Mouse (Mus musculus) embryo, embryonic 11 days (tissue): Measurements from ENCODE around the gene R3hcc1l.

Source experiments
- DNase-seq: peaks from one replicate; pipeline ENCODE4 v3.0.0-alpha.2; 2015

The R3hcc1l gene

DNA sequence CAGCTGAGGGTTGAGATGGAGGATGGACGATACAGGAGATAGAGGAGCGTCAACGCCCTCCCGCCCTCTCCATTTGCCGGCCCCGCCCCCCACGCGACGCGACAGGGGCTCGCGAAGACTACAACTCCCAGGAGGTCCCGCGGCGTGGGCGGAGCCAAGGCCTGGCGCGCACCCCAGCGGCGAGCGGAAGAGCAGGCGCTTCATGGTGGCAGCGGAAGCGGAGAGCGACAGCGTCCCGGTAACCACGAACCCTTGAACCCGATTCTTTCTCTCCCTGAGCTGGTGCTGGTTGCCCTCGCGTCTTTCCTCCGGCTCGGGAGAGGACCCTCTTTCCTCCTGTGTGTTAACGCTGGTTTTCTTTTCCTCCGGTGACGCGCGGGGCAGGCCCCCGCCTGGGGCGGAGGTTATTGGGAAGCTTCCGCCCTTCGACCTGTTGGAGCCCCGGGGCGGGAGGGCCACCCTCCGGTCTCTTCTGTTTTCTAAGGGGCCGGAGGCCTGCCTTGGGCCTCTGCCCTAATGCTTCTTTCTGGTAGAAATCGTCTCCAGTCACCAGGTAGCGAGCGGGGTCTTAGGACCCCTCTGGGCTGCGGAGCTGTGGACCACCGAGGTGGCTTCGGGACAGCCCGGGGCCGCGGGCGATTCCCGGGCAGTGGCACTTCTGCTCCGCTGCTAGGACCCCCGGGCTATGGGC lies at the start of gene R3hcc1l:
Gene R3hcc1l (plus strand): TSS at position 140 of the 691 bp plus-strand sequence.
- peak; percentile 97 for DNase-seq

DNA sequence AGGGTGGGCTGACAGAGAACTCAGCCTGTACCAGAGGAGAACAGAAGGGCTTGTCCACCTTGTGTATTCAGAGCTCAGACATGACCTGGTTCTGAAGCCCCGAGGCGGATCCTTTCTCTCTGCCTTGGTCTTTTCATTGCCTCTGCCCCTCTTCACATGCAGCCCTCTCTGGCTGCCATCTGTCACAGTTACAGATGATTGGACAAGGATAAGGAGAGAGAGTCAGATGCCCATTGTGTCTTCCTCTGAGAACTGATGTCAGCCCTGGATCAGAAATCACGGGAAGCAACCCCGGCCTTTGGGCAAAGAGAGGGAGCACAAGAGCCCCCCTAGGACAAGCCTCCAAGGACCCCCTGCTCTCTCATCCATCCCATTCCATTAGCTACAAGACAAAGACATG lies 47.0 kb upstream of the R3hcc1l start:
- no peak for DNase-seq

DNA sequence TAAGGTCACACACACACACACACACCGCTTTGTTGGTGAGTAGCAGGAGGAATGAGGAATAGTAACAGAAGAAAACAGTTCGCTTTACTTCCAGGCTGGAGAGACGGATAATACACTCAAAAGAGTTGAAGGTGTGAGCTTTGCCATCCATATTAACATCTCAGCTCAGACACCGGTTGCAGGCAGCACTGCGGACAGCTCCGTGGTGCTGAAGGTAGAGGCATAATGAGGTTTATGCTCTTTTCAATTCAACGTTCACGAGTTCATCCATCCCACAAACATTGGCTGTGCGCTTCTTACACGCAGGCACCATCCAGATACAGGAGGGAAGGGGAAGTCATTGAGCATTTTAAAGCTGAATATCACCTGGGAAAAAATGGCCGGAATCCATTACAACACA lies 45.7 kb upstream of the R3hcc1l start:
- DNase-seq = peak; percentile 74

DNA sequence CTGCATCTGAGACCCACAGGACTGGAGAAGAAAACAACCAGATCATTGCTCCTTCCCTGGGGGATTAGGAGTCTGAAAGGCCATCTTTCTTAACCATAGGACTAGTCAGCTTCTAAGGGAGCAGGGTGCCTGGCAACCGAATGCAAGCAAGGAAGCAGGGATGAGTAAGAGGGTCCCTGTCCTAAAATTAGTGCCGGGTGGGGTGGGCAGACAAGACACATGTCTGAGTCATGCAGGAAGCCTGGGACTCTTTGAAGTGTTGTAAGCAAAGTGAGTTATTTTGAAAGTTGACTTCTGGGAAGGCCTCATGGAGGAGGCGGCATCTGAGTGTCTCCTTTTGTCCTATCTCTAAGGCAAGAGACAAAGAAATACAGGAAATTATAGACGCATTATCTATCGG lies 40.8 kb upstream of the R3hcc1l start:
- no peak for DNase-seq

DNA sequence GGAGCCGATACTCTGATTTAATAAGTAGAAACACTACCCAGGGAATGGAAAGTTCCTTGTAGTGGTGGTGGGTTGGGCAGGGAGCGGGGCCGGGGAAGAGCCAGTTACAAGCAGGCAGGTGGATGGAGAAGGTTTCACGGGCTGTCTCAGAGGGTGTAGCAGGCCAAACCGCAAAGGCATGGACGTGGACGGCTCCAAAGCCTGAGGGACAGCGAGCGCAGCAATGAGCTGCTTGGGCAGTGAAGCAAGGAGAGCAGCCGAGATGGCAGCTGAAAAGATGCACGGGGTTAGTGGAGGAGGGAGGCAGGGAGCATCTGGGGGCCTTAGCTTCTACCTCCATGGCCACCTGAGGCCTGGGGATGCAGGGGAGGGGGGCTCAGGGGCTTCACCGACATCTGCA lies 40.3 kb upstream of the R3hcc1l start:
- DNase-seq = no peak

DNA sequence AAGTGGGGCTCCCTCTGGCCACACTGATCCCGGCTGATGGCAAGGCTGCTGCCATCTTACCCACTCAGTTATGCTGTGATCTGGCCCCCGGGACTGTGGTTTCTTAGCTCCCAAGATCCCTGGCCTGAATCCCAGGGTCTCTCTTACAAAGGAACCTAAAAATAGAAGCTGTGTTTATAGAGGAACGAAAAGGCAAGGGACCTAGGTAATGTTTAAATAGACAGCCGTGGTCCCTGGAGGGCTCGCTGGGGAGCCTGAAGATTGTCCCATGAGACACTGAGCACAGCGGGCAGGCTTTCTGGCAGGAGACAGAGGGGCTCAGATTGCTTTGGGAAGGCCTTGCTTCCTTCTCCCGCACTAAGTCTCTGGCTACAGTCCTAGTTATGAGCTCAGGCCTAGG lies 33.1 kb upstream of the R3hcc1l start:
- no peak for DNase-seq

DNA sequence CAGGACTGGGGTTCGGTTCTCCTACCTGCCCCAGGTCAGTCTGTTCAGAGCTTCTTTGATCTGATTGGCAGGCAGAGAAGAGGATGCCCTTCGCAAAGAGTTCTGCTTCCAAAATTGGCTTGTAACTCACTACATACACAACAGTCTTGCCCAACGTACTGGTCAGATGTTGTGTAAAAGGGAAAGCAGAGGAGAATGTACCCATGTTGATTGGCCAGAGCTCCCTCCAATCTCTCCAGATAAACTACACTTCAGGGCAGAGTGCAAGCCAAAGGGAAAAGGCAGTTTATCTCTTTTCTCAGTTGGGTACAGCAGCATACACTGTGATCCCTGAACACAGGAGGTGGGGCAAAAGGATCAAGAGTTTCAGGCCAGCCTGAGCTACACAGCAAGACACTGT lies 31.3 kb upstream of the R3hcc1l start:
- no peak for DNase-seq

DNA sequence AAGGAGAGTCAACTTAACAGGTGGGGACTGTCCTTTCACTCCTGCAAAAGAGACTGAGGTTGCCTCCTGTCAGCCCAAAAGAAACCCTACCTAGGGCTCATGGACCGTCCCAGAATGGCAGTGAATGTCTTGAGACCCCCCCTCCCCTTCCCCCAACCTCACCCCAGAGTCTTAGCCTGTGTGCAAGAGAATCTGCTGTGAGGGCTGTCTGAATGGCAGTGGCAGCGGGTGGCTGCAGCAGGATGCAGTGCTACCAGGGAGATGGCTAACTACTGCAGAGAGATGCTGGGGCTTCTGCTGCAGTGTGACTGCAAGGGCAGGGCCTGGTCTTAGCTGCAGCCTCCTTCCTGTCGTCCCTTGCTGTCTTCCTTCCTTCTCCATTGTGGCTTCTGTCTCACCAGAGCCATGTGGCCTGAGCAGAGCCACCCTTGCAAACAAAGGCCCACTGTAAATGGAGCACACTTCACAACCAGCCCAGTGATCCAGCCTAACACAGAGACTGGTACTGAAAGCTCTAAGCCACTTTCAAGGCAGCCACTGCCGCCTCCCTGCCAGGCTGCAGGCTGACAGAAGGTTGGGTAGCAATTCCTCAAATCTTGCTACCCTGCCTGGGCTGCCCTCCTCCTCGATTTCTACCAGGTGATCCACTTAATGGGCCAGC lies 25.2 kb upstream of the R3hcc1l start:
- DNase-seq = no peak

DNA sequence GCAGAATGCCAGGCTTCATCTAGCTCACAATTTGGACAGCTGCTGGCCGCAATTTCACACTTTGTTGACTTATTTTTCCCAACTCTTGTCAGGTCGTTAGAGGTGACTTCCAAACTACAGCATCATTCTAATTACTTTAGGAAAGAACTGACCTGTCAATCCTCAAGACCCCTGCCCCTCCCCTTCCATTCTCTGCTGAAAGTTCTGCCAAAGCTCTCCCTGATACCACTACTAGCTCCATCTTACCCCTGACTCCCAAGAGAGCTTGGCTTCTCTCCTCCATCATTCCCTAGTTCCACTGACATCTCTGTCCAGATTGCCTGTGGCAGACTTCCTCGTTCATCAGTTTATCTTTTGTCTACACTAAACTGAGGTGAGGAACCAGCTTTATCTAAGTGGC lies 14.4 kb upstream of the R3hcc1l start:
- no peak for DNase-seq

DNA sequence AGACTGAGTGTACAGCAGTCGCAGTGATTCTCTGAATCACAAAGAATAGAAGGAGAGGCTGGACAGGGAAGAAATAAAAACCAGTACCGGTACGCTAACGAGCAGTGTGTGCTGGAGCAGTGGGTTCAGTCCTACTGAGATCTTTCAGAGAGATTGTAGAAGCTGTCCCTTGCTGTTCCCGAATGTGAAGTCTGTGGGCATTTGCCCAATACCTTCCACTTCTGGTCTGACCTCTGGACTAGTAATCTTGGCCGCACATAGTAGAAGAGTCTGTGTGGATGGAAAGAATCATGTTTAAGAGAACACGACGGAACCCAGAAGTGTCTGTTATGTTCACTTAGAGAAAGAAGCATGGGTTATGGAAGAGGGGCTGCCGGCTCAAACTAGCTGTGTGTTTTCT lies 8.9 kb upstream of the R3hcc1l start:
- DNase-seq = no peak

DNA sequence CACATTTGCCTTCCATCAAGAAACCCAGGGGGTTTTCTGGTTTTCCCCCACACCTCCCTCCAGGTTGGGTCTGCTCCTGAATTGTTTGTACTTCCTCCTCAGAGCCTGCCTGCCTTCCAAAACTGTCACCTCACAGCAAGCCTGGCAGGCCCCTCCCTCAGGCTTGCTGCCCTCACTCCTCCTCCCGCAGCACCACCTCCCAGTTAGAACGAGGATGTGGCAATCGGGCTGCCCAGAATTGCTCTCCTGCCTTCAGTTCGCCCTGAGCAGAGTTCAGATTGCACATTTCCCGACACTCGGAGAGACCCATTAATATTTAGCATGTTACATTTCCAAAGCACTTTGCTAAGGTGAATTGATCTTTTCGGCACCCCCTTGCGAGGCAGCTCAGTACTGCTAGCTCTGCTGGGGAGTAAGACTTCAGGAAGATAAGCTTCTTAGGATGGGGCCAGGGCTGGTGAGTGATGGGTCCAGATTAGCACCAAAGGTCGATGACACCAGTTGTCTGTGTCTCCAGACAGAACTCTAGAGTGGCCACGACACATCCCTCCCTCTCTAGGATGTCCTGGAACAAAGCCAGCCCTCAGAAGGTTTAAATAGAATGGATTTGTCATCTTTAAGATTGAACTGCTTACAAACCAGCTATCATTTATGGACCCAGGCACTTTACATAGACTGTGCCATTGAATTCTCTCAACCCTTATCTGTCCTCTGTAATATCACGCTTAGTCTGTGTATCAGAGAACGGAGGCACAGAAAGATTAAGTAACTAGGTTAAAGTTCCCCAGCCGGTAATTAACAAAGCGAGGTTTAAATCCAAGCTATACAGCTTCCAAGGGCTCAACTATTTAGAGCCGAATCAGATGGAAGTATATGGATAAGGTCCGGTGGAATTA lies 8.0 kb upstream of the R3hcc1l start:
- no peak for DNase-seq

DNA sequence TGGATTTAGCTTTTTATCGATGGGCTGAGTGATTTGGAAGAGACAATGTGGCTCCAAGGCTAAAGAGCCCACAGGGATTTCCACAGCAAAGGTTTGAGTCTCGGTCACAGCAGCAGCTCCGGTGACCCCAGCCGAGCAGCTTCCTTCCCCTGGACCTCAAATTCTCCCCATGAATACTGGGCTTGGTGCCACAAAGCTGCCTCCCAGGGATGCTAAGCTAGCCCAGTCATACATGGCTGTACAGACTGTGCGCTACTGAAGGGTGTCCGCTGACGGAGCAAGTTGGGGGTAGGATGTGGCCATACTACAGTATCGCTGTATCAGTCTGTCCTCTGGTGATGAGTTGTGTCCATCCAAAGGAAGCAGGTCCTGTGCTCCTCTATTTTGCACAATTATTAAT lies 2.9 kb upstream of the R3hcc1l start:
- no peak for DNase-seq

DNA sequence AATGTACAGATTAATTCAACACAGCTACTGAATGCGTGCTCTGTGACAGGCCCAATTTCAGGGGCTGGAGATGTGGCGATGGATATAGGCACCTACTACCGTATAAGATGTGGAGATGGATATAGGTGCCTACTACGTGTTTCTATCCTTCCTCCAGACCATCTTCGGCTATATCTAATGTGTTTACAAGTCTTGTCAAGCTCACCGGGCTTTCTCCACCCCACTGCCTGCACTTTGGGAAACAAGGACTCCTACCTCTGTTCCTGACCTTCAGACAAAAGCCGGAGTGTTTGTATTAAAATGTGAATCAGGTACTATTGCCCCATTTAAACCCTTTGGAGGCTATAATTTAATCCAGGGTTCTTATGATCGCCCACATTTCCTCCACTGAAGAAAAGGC lies 2.4 kb upstream of the R3hcc1l start:
- DNase-seq = no peak

DNA sequence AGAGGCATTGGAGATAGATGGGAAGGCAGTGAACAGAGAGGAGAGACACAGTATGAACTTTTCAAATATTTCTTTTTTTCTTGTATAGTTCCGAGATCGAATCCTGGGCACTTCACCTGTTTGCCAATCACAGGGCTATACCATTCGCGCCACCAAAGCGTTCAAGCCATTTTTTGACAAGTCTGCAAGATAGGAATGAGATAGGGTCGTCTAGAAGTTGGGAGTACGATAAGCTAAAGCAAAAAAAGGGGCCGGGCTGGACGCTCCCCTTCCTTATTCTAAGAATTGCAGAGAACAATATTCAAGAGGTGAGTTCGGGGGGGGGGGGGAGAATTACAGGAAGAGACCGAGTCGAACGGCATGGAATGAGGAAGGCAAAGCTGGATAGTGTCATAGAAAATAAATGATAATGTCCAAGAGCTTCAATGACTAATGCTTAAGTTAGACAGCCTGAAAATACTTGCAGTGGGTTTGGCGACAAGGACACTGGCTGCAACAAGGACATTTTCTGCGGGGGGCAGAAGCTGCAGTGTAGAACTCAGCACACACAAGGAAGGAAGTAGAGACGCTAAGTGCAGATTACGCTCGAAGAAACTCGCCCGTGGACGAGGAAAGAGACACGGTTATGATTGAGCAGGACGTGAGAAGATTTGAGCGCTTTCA lies 471 bp upstream of the R3hcc1l start:
- DNase-seq = no peak

DNA sequence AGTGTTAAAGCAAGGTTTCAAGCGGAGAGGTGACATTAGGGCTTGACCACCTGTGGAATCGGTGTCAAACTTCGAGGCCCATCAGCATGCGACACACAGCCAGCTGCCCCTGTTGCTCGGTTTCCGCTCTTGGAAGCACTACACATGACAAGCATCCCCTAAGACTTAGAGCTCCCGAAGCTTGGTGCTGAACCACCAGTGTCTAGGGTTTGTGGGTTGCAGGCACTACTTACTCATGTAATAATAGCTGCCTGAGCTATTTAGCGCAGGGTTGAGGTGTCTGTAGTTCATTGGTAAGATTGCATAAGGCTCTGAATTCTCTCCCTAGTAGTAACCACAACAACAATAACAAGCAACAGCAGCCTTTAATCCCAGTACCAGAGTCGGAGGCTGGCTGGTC lies 1.2 kb downstream of the R3hcc1l start:
- DNase-seq = peak; percentile 20

DNA sequence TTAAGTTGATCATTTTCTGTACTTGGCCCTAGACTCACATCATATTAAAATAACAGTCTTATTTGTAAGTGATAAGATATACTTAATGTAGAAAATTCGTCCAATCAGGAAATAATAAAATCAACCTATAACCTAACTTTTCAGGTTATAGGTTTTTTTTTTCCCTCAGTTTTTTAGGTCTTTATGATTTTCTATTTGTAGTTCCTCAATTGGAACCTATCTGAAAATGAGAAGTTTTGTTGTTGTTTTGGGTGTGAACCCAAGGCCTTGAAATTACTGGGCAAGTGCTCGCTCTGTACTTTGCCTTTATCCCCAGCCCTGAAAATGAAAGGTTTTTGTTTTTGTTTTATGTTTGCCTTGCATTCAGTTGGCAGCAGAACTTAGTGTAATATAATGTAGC lies 6.1 kb downstream of the R3hcc1l start:
- no peak for DNase-seq

DNA sequence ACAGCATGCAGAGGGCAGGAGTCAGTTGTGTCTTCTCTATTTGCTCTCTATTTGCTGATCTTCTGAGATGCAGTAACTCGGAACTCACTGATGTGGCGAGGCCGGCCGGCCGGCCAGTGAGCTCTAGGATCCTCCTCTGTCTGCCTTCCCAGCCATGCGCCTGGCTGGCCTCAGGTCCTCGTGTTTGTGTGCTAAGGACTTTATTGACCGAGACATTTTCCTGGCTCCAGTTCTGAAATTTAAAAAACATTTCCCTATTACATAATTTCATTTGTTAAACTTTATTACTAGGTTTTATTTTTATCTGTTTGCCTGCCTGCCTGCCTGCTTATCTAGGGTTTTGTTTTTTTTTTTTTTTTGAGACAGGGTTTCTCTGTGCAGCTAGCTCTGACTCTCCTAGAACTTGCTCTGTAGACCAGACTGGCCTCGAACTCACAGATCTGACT lies 11.5 kb downstream of the R3hcc1l start:
- no peak for DNase-seq

DNA sequence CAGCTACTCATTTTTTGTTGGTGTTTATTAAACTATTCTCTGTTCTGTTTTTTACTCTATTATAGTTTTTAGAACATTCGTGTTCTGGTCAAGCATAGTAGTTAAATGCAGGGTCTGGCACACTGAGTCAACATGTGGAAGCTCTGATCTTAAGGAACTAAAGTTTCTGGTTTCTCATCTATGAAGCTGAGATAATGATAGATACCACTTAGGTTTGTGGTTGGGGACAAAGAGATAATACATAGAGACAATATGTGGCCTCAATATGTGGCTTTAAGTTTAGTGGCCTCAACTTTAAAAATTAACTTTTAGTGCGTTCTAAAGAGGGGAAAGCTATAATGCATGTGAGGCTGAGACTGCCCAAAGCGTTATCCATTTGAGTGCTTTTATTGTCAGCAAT lies 15.9 kb downstream of the R3hcc1l start:
- DNase-seq = no peak

DNA sequence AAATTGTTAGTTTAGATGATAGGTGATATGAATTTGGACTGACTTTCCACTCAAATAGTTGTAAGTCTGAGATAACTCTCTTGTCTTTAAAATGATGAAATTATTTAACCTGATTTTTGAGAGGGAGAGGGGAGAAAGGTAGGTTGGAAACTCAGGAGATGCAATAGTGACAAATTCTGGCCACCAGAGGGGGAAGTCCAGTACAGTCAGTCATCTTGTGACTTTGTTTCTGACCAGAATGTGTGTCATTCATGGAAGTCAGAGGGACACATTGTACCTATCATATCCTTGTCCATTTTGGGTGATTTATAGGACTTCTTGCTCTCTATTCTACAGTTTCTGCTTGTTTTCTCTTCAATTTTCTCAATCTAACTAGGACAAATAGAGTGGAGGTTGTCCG lies 19.0 kb downstream of the R3hcc1l start:
- no peak for DNase-seq

DNA sequence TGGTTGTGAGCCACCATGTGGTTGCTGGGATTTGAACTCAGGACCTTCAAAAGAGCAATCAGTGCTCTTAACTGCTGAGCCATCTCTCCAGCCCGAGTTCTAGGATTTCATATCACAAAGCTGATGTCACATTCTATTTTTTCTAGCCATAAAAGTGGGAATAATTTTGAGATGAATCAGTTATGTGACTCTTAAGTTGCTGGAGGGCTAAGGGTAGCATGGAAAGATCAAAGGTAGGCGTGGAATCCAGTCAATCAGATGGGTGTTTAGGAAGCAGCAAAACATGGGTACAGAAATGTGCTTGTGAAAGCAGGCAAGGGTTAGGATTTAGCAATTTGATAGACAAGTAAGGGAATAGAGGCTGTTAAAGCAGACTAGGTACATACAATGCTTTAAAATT lies 20.4 kb downstream of the R3hcc1l start:
- no peak for DNase-seq

DNA sequence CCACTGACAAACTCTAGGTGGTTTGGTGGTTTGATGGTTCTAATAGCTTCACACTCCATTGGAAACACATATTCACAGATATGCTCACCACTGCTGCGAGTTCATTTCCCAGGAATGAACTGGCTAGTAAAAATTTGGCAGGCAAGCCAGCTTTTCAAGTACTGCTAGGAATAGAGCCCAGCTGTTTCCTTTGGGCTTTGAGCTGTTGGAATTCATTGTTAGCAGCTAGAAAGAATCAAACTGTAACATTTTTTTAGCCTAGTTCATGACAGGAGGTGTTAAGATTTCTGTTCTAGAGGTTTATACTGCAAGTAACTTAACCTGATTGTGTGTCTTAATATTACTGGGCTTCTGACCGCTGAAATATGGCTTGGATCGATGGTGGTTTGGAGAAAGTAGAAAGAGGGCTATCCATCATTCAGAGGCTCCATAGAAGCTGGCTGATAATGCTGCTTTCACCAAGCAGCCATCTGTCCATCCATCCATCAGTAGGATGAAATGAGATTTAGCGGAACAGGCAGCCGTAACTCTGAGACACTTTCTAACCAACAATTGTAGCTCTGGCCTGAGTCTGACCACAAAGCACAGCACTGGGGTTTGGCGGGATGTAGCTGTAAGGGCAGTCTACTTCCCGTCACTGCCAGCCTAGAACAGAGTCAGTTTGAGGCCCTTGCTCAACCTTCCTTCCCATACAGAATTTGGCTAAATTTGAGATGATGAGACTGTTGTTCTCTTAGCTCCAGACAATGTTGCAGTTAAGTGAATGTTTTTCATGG lies 21.0 kb downstream of the R3hcc1l start:
- DNase-seq = peak; percentile 24

DNA sequence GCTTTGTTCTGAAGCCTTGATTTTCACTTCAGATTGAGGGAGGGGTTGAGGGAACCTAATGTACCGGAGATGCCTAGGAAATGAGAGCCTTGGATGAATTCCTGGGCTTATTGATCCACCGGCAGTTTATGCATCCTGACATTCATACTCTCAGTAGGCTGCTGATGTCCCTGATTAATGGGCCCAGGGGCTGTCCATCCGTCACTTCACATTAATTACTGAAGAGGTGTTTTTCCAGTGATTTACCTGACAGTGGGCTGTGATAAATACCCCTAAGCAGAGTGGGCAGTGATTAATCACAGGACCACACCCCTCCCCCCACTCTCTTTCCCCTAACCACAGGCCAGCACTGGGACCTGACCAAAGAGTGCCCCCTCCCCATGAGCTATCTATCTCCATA lies 22.1 kb downstream of the R3hcc1l start:
- no peak for DNase-seq

DNA sequence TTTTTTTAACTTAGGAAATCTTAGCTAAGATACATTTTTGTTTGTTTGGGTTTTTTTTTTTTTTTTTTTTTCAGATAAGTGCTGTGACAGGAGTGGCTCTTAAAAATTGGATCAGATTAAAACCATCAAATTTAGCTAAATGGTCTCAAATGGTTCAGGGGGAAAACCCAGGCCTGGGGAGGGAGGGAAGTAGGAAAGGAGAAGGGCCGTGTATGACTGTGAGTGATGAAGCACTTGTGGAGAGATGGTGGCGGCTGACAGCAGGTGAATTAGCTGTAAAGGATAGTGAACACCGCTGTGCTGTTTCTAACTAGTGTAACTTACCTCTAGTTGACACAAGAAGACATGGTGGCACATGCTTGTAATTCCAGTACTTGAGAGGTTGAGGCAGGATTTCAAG lies 40.1 kb downstream of the R3hcc1l start:
- no peak for DNase-seq
